Mouse (Mus musculus): Measurements from ENCODE around the gene Ncam1. TPM values are rescaled to one million over a fixed set of nuclear protein-coding genes. Genes with fewer than 3 reads are reported as not detected.

Gene Ncam1
- 24.5 and 27.4 TPM in 2 replicates for total RNA-seq (2015)
- 16.4 and 16.5 TPM in 2 replicates for total RNA-seq (2017)

GRCm38 (mm10) chr9:49798806-49799205, at the start of gene Ncam1:
Gene Ncam1, minus strand, starts transcription at chr9:49798925.
- ATAC-seq (replicated peaks; ENCODE audit: poor library complexity), result peak; percentile 70

GRCm38 (mm10) chr9:49834013-49834412, 35.3 kb upstream of the Ncam1 start:
- no peak for ATAC-seq (replicated peaks; ENCODE audit: poor library complexity)

- no peak for ATAC-seq (replicated peaks; ENCODE audit: poor library complexity)
Measured at GRCm38 (mm10) chr9:49827671-49828070, 28.9 kb upstream of the Ncam1 start.

GRCm38 (mm10) chr9:49816115-49816650, 17.5 kb upstream of the Ncam1 start:
- ATAC-seq (replicated peaks; ENCODE audit: poor library complexity), result no peak

GRCm38 (mm10) chr9:49814442-49814841, 15.7 kb upstream of the Ncam1 start:
- ATAC-seq (replicated peaks; ENCODE audit: poor library complexity), result no peak

- ATAC-seq (replicated peaks; ENCODE audit: poor library complexity), result no peak
Measured at GRCm38 (mm10) chr9:49803222-49803621, 4.5 kb upstream of the Ncam1 start.

- ATAC-seq (replicated peaks; ENCODE audit: poor library complexity), result peak; percentile 81
Measured at GRCm38 (mm10) chr9:49797821-49798571, 729 bp downstream of the Ncam1 start.

GRCm38 (mm10) chr9:49797508-49797820, 1.3 kb downstream of the Ncam1 start:
- no peak for ATAC-seq (replicated peaks; ENCODE audit: poor library complexity)

GRCm38 (mm10) chr9:49796618-49797507, 1.9 kb downstream of the Ncam1 start:
- ATAC-seq (replicated peaks; ENCODE audit: poor library complexity), result peak; percentile 52

GRCm38 (mm10) chr9:49795881-49796280, 2.8 kb downstream of the Ncam1 start:
- ATAC-seq (replicated peaks; ENCODE audit: poor library complexity), result no peak

GRCm38 (mm10) chr9:49793987-49794550, 4.7 kb downstream of the Ncam1 start:
- ATAC-seq (replicated peaks; ENCODE audit: poor library complexity), result no peak

- ATAC-seq (replicated peaks; ENCODE audit: poor library complexity), result no peak
Measured at GRCm38 (mm10) chr9:49793241-49793640, 5.5 kb downstream of the Ncam1 start.

- ATAC-seq (replicated peaks; ENCODE audit: poor library complexity), result no peak
Measured at GRCm38 (mm10) chr9:49792646-49793045, 6.1 kb downstream of the Ncam1 start.

GRCm38 (mm10) chr9:49781016-49781772, 17.5 kb downstream of the Ncam1 start:
- ATAC-seq (replicated peaks; ENCODE audit: poor library complexity), result no peak

GRCm38 (mm10) chr9:49777015-49777637, 21.6 kb downstream of the Ncam1 start:
- ATAC-seq (replicated peaks; ENCODE audit: poor library complexity), result no peak

GRCm38 (mm10) chr9:49766634-49767033, 32.1 kb downstream of the Ncam1 start:
- ATAC-seq (replicated peaks; ENCODE audit: poor library complexity), result no peak

GRCm38 (mm10) chr9:49760571-49760970, 38.2 kb downstream of the Ncam1 start:
- no peak for ATAC-seq (replicated peaks; ENCODE audit: poor library complexity)

GRCm38 (mm10) chr9:49758436-49758835, 40.3 kb downstream of the Ncam1 start:
- ATAC-seq (replicated peaks; ENCODE audit: poor library complexity), result no peak

GRCm38 (mm10) chr9:49757986-49758385, 40.7 kb downstream of the Ncam1 start:
- no peak for ATAC-seq (replicated peaks; ENCODE audit: poor library complexity)

GRCm38 (mm10) chr9:49757582-49757981, 41.1 kb downstream of the Ncam1 start:
- ATAC-seq (replicated peaks; ENCODE audit: poor library complexity), result no peak

Data from megakaryocyte progenitor cell, adult 5-6 weeks (primary cell).